Mouse (Mus musculus) heart, embryonic 14.5 days (tissue): ENCODE results near the gene Hes3. TPM values are rescaled to one million over a fixed set of nuclear protein-coding genes. Genes with fewer than 3 reads are reported as not detected.

Source experiments
- ATAC-seq: fragments of 200-750 bp; cut with Nextera tagmentation; 2 replicates; pipeline ENCODE4 v1.8.0; 2017; ENCODE audit warnings: low read depth, moderate TSS enrichment; ENCODE audit not compliant: insufficient number of reproducible peaks, insufficient read depth, low FRiP score
- H3K27ac ChIP-seq, 2 experiments: fragments of 200-500 bp in 1 of 2; fragments of 300-500 bp in 1 of 2; sonication (generic) in 1 of 2; replicated peaks in 1 of 2; 2 replicates each; pipeline ENCODE4 v1.5.1; 2012 to 2014; ENCODE audit warnings: low read depth in 2 of 2, low read length in 2 of 2, control low read depth in 1 of 2, mild to moderate bottlenecking in 1 of 2, mixed read lengths in 1 of 2; ENCODE audit not compliant: control insufficient read depth in 1 of 2, insufficient read depth in 1 of 2
- H3K27me3 ChIP-seq: fragments of 300-500 bp; sonication (generic); 2 replicates; pipeline ENCODE4 v1.6.1; 2014; ENCODE audit warnings: mild to moderate bottlenecking, low read length, control low read depth; ENCODE audit not compliant: control insufficient read depth, insufficient read depth
- H3K36me3 ChIP-seq: fragments of 300-500 bp; sonication (generic); 2 replicates; pipeline ENCODE4 v1.6.1; 2014; ENCODE audit warnings: mild to moderate bottlenecking, control low read depth, low read length, mixed read lengths; ENCODE audit not compliant: control insufficient read depth, insufficient read depth
- H3K4me1 ChIP-seq, 2 experiments: fragments of 200-500 bp in 1 of 2; fragments of 300-500 bp in 1 of 2; sonication (generic) in 1 of 2; 2 replicates each; pipeline ENCODE4 v1.6.1; 2012 to 2014; ENCODE audit warnings: low read length in 2 of 2, control low read depth in 1 of 2, mixed read lengths in 1 of 2; ENCODE audit not compliant: control insufficient read depth in 2 of 2, insufficient read depth in 2 of 2
- H3K4me2 ChIP-seq: fragments of 300-500 bp; sonication (generic); 2 replicates; pipeline ENCODE4 v1.6.1; 2014; ENCODE audit warnings: mild to moderate bottlenecking, low read length
- H3K4me3 ChIP-seq, 2 experiments: fragments of 200-500 bp in 1 of 2; fragments of 300-500 bp in 1 of 2; sonication (generic) in 1 of 2; 2 replicates each; pipeline ENCODE4 v1.5.1; 2012 to 2014; ENCODE audit warnings: low read length in 2 of 2, mild to moderate bottlenecking in 2 of 2, control low read depth in 1 of 2, low read depth in 1 of 2, moderate library complexity in 1 of 2; ENCODE audit not compliant: control insufficient read depth in 1 of 2, insufficient read depth in 1 of 2
- H3K9ac ChIP-seq: fragments of 300-500 bp; sonication (generic); 2 replicates; pipeline ENCODE4 v1.6.1; 2014; ENCODE audit warnings: mild to moderate bottlenecking, low read length
- H3K9me3 ChIP-seq: fragments of 300-500 bp; sonication (generic); 2 replicates; pipeline ENCODE4 v1.6.1; 2016; ENCODE audit warnings: low read length, control low read depth; ENCODE audit not compliant: control insufficient read depth
- WGBS: fragments of 180-500 bp; shearing (Covaris S2); extraction: QIAGEN DNeasy Blood & Tissue Kit; methylation state at CpG from one replicate; pipeline ENCODE4 v1.1.7; 2014; 5-methylcytosine and 5-hydroxymethylcytosine counted together
- polyA plus RNA-seq: library from polyadenylated mRNA; unstranded; fragments of >200 nt; fragmentation: Nextera tagmentation; extraction: Ambion mirVana; gene quantifications from 2 replicates; pipeline ENCODE4 v1.2.1, GENCODE M21; 2014

The Hes3 gene
- polyA plus RNA-seq, 1 experiment from 2014 or later = not detected

DNA sequence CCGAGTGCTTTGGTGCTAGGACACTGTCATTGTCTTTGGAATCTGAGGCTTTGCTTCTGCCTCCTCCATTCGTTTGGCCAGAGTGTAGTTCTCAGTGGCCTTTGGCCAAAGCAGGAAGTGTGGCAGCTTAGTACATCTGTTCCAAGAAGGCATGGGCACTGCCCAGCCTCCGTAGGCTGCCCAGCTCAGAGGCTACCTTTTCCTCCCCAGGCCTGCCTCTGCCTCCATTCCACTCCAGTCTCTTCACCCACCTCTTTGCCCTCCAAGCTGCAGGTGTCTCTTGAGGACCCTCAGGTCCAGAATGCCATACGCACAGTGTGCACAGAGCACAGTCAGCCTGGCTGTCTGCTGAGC is 27.3 kb downstream of the Hes3 start:
- no peak overlapping the region for H3K4me3 ChIP-seq
- H3K9me3 ChIP-seq = no peaks in the 10 kb centered on the region
- peaks cover 53 to 76% of the 10 kb centered on the region in 2 experiments for H3K4me1 ChIP-seq

DNA sequence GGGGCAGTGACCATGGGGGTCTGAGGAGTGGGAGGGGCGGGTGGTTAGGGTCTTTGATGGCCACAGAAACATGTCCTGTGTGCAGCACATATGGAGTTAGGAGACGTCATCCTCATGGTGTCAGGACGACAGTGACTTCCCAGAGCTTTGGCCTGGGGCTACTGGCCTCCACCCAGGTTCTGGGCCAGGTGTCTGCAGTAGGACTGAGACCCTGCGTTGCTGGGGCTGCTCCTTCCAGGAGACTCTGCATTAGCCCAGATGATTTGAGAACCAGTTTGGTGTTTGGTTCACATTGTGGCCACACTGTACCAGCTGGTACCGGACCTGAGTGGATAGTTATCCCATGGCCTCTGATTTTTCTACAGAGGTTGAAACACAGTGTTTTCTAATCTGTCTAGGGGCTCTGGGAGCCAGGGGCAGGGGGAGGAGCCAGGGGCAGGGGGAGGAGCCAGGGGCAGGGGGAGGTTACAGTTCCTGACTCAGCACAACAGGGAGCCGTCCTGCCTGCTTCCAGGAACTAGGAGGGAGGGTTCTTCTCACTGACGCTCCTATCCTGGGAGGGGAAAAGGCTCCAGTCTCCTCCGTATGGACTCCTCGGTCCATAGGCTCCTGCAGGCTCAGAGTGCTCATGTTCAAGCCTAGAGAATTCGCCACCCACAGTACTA is 27.8 kb downstream of the Hes3 start:
- Histone ChIP-seq H3K27ac (peak overlapping the region; percentile 91), H3K9ac (peak overlapping the region; percentile 65; the same call in 1 of the 2 replicates), H3K4me3 (no peak overlapping the region), H3K27me3 (no peaks in the 10 kb centered on the region), H3K9me3 (no peaks in the 10 kb centered on the region), H3K4me2 (no peak overlapping the region), H3K4me1 (peaks cover 57 to 81% of the 10 kb centered on the region in 2 experiments), H3K36me3 (peaks cover 18% of the 10 kb centered on the region)
- no peak for ATAC-seq
- 32% methylated on average over 10 of the region's 10 CpGs for WGBS

More for the DNA sequence above, 27.3 kb downstream of the Hes3 start:
- no peaks in the 10 kb centered on the region for H3K27me3 ChIP-seq
- no peak for ATAC-seq
- WGBS = 49% methylated on average over 4 of the region's 4 CpGs
- peaks cover 18% of the 10 kb centered on the region for H3K36me3 ChIP-seq
- H3K4me2 ChIP-seq = no peak overlapping the region
- H3K9ac ChIP-seq = peak overlapping the region; percentile 65; the same call in 1 of the 2 replicates
- peak overlapping the region; percentile 17 to 91 for H3K27ac ChIP-seq

DNA sequence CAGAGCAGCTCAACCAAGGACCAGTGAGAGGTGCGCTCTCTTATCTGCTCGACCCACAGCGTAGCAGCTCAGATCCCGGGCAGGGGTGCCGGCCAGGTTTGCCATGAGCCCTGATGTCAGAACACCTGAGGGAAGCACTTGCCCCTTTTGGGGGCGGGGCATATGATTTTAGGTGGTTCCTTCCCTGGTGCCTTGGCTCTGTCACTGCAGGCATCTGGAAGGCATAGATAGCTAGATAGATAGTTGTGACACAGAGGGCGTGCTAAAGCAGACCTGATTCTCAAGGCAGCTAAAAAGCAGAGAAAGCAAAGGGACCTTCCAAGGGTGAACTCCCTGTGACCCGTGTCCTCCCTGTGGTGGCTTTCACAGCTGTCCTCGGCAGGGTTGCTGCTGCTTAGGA is 28.4 kb downstream of the Hes3 start:
- peaks cover 61 to 84% of the 10 kb centered on the region in 2 experiments for H3K4me1 ChIP-seq
- H3K9ac ChIP-seq = peak overlapping the region; percentile 65; the same call in 1 of the 2 replicates
- peak overlapping the region; percentile 91 for H3K27ac ChIP-seq
- ATAC-seq = no peak
- no peaks in the 10 kb centered on the region for H3K27me3 ChIP-seq
- H3K4me3 ChIP-seq = no peak overlapping the region
- H3K36me3 ChIP-seq = peaks cover 16% of the 10 kb centered on the region
- no peak overlapping the region for H3K4me2 ChIP-seq
- WGBS = 53% methylated on average over 9 of the region's 9 CpGs
- H3K9me3 ChIP-seq = no peaks in the 10 kb centered on the region

DNA sequence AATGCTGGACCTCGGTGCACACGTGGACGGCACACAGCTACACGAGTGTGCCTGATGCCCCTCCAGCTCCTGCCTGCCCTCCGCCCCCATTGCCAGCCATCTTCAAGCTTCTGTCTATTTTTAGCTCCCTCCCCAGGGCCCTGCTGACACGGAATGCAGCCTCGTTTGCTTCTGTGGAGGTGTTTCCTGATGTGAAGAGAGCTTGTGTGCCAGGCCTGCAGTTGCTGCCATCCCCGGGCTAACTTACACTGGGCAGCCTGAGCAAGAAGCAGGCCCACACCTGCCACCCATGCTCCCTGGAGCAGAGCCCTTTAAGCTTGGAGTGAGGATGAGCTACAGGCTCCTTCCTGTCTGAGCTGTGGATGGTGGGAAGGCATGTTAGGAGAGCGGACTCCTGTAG is 29.3 kb downstream of the Hes3 start:
- peaks cover 65 to 85% of the 10 kb centered on the region in 2 experiments for H3K4me1 ChIP-seq
- H3K36me3 ChIP-seq = peaks cover 12% of the 10 kb centered on the region
- 24% methylated on average over 9 of the region's 9 CpGs for WGBS
- H3K4me3 ChIP-seq = no peak overlapping the region
- H3K27me3 ChIP-seq = no peaks in the 10 kb centered on the region
- H3K9me3 ChIP-seq = no peaks in the 10 kb centered on the region
- peak overlapping the region; percentile 65 for H3K9ac ChIP-seq
- peak overlapping the region; percentile 50 for H3K4me2 ChIP-seq
- peak; percentile 65 for ATAC-seq
- peak overlapping the region; percentile 91 for H3K27ac ChIP-seq

DNA sequence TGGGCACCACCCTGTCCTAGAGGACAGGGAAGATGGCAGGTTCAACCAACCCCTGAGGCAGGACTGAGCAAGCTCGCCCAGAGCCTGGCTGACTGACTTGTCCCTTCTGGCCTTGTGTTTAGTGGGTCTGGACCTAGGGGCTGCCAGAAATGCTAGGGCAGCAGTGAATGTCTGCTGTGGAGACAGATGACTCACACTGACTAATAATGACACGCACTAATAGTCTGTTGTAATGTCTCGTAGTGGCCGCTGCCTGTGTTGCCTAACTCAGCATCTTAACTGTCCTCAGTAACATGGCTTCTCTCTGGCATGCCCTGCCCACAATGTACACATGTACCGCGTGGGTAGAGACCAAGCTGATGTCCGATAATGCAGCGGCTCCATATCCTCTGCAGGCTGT is 31.0 kb downstream of the Hes3 start:
- H3K9ac ChIP-seq = no peak overlapping the region
- H3K4me3 ChIP-seq = no peak overlapping the region
- no peak overlapping the region for H3K27ac ChIP-seq
- no peaks in the 10 kb centered on the region for H3K27me3 ChIP-seq
- no peaks in the 10 kb centered on the region for H3K9me3 ChIP-seq
- H3K4me2 ChIP-seq = no peak overlapping the region
- peaks cover 75 to 91% of the 10 kb centered on the region in 2 experiments for H3K4me1 ChIP-seq
- 78% methylated on average over 8 of the region's 8 CpGs for WGBS
- ATAC-seq = no peak
- peaks cover 12% of the 10 kb centered on the region for H3K36me3 ChIP-seq

DNA sequence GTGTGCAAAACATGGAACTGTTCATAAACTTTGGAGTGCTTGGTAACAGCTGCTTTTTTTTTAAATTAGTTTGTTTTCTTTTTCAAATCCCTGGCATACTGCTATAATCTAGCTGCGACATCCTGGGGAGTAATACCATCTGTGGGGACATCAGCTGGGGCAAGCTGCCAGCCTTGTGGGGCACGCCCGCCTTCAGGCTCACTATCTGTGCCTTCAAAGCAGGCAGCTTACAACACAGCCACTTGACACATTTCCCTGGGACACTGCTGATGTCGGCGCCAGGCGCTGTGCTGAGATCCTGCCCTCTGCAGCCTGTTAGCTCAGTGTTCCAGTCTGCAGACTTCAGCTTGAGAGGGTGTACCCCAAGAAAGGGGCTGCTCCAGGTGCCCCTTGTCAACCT is 34.4 kb downstream of the Hes3 start:
- H3K9ac ChIP-seq = peak overlapping the region; percentile 38; the same call in 1 of the 2 replicates
- H3K9me3 ChIP-seq = no peaks in the 10 kb centered on the region
- peaks cover 25% of the 10 kb centered on the region for H3K36me3 ChIP-seq
- peak overlapping the region; percentile 22; the same call in 1 of the 2 replicates for H3K4me2 ChIP-seq
- H3K27ac ChIP-seq = peak overlapping the region; percentile 60 to 75
- ATAC-seq = peak; percentile 51; the same call in 1 of the 2 replicates
- no peak overlapping the region for H3K4me3 ChIP-seq
- H3K4me1 ChIP-seq = peaks cover 78 to 93% of the 10 kb centered on the region in 2 experiments
- 4% methylated on average over 6 of the region's 6 CpGs for WGBS
- H3K27me3 ChIP-seq = no peaks in the 10 kb centered on the region

DNA sequence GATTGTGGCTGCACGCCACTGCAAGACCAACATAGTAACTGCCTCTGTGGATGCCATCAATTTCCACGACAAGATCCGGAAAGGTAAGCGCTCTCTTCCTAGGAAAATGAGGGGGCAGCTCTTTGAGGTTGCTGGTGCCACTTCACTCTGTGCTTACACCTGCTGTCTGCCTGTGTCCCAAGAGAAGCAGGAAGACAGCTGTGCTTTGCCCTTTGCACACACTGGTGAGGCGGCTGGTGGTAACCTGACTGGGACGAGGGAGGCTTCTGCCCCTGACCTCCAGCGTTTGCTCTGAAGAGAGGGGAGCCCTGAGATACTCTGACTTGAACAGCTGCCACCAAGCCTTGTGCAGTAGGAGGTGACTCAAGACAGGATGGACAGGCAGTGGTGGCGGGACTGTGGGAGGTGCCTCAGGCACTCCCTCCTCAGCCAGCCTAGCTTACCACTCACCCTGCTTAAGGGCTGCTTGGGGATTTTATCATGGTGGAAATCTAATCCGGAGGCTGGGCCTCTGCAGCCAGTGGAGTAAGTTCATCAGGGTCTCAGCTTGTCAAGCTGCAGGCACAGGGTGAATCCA is 38.2 kb downstream of the Hes3 start:
- Histone ChIP-seq H3K4me1 (peaks cover 49 to 67% of the 10 kb centered on the region in 2 experiments), H3K36me3 (peaks cover 19% of the 10 kb centered on the region; the same call in 1 of the 2 replicates), H3K4me2 (no peak overlapping the region), H3K27ac (peak overlapping the region; percentile 64 to 71; a peak in 3 of 4 replicates), H3K9ac (no peak overlapping the region), H3K4me3 (no peak overlapping the region), H3K27me3 (no peaks in the 10 kb centered on the region), H3K9me3 (no peaks in the 10 kb centered on the region)
- ATAC-seq = no peak
- 60% methylated on average over 9 of the region's 9 CpGs for WGBS
